Comparison of ENCODE assay signal across 8 mouse cellular contexts in the genomic region with DNA sequence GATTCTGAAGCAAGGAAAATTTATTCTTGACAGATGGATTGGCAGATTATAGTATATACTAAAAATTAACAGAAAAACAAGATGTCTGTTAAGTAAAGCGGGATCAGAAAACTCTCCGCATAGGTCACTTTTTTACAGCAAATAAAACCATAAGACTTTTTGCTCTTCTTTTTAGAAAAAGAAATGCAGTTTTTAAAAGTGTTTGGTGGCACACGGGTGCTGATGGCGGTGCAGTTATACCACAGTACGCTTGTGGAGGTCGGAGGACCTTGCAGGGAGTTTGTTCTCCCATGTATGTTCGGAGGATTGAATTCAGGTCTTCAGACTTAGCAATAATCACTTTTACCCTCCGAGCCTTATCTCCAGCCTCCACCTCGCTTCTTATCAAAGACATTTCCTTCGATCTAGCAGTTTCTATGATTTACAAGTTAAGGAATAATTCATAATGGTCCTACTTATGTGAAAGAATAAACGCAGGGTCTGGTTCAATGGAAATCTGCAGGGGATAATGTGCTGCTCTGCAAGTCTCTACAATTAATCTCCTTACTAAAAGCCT.
DNase-seq lines count a peak whose midpoint lies in the region; ATAC-seq and TF ChIP-seq lines count a peak whose summit lies in the region.

No protein-coding gene starts in this region.

- peak overlapping the region; percentile 95 for H3K27ac ChIP-seq in embryonic facial prominence, embryonic 13.5 days
- H3K27ac ChIP-seq in intestine, postnatal 0 days (ENCODE audit: low read depth, low read length): peak overlapping the region; percentile 85
- H3K27ac ChIP-seq in neural tube, embryonic 14.5 days (ENCODE audit: low read depth, low read length): peak overlapping the region; percentile 93

- H3K4me1 ChIP-seq in embryonic facial prominence, embryonic 13.5 days: peaks cover 17% of the 10 kb centered on the region
- H3K4me1 ChIP-seq in intestine, postnatal 0 days (replicated peaks; ENCODE audit: control insufficient read depth, insufficient read depth, low read length): no peaks in the 10 kb centered on the region
- H3K4me1 ChIP-seq in neural tube, embryonic 14.5 days (ENCODE audit: control insufficient read depth, insufficient read depth, low read length): no peaks in the 10 kb centered on the region

- H3K36me3 ChIP-seq in embryonic facial prominence, embryonic 13.5 days: no peaks in the 10 kb centered on the region
- H3K36me3 ChIP-seq in intestine, postnatal 0 days (ENCODE audit: control insufficient read depth, insufficient read depth): no peaks in the 10 kb centered on the region
- no peaks in the 10 kb centered on the region for H3K36me3 ChIP-seq in neural tube, embryonic 14.5 days (ENCODE audit: control insufficient read depth, insufficient read depth, low read length)

- no peaks in the 10 kb centered on the region for H3K27me3 ChIP-seq in embryonic facial prominence, embryonic 13.5 days
- H3K27me3 ChIP-seq in intestine, postnatal 0 days (replicated peaks; ENCODE audit: control insufficient read depth, insufficient read depth, low read length): no peaks in the 10 kb centered on the region
- H3K27me3 ChIP-seq in neural tube, embryonic 14.5 days (ENCODE audit: control insufficient read depth, insufficient read depth, low read length): no peaks in the 10 kb centered on the region

- H3K9ac ChIP-seq in embryonic facial prominence, embryonic 13.5 days: peak overlapping the region; percentile 68
- H3K9ac ChIP-seq in intestine, postnatal 0 days (ENCODE audit: low read depth, low read length): peak overlapping the region; percentile 46
- H3K9ac ChIP-seq in neural tube, embryonic 14.5 days (replicated peaks; ENCODE audit: low read depth, low read length): peak overlapping the region; percentile 45; the same call in 1 of the 2 replicates

- ATAC-seq in embryonic facial prominence, embryonic 13.5 days (ENCODE audit: insufficient number of reproducible peaks, insufficient read depth, low FRiP score, low TSS enrichment, low read depth): no peak
- ATAC-seq in intestine, postnatal 0 days: no peak
- ATAC-seq in neural tube, embryonic 14.5 days (ENCODE audit: low read depth): no peak

- peak; percentile 59 for DNase-seq in cerebellum, adult 9-10 months
- DNase-seq in cerebellum, adult 11-12 months: no peak
- peak; percentile 72 for DNase-seq in A20 (ENCODE audit: low read depth, low spot score)
- DNase-seq in spleen, adult 12 weeks (ENCODE audit: low spot score): no peak
- no peak for DNase-seq in testis, postnatal 10 days (ENCODE audit: low spot score)

- H3K9me3 ChIP-seq in embryonic facial prominence, embryonic 13.5 days: no peaks in the 10 kb centered on the region
- no peaks in the 10 kb centered on the region for H3K9me3 ChIP-seq in intestine, postnatal 0 days (ENCODE audit: control insufficient read depth)
- H3K9me3 ChIP-seq in neural tube, embryonic 14.5 days (ENCODE audit: control insufficient read depth, low read length): no peaks in the 10 kb centered on the region

- TF ChIP-seq CTCF in intestine, postnatal 0 days (IDR thresholded peaks at IDR 0.05; ENCODE audit: low read depth): no peak

- peak overlapping the region; percentile 38 for H3K4me3 ChIP-seq in embryonic facial prominence, embryonic 13.5 days
- H3K4me3 ChIP-seq in intestine, postnatal 0 days (ENCODE audit: low read depth, low read length): peak overlapping the region; percentile 42
- H3K4me3 ChIP-seq in neural tube, embryonic 14.5 days (ENCODE audit: low read depth, low read length): peak overlapping the region; percentile 34

- peak overlapping the region; percentile 58 for H3K4me2 ChIP-seq in embryonic facial prominence, embryonic 13.5 days
- H3K4me2 ChIP-seq in intestine, postnatal 0 days (replicated peaks; ENCODE audit: low read depth): peak overlapping the region; percentile 66
- H3K4me2 ChIP-seq in neural tube, embryonic 14.5 days (ENCODE audit: low read depth, low read length): peak overlapping the region; percentile 50

- 9% methylated on average over 11 of the region's 11 CpGs for WGBS in embryonic facial prominence, embryonic 13.5 days
- 2% methylated on average over 11 of the region's 11 CpGs for WGBS in intestine, postnatal 0 days
- 10% methylated on average over 11 of the region's 11 CpGs for WGBS in neural tube, embryonic 14.5 days

Comparison
In these comparisons a context has a peak if more than half of its experiments do, and no peak if none do; other contexts are left out.
1. DNase-seq: peak in cerebellum, adult 9-10 months (single experiment) and A20 (single experiment); none in cerebellum, adult 11-12 months (single experiment), spleen, adult 12 weeks (single experiment) and testis, postnatal 10 days (single experiment).
2. Peak in every context shown above with its lines, with median percentiles within 50 percentile points of each other: H3K27ac ChIP-seq, H3K4me2 ChIP-seq, H3K4me3 ChIP-seq and H3K9ac ChIP-seq.